Mouse (Mus musculus) thymus, adult 2 months (tissue): ENCODE measurements around the gene Ppp1cb. TPM values are rescaled to one million over a fixed set of nuclear protein-coding genes. Genes with fewer than 3 reads are reported as not detected.

Source experiments
- DNase-seq: peaks from one replicate; pipeline ENCODE4 v3.0.0; 2021
- H3K27ac ChIP-seq: fragments of 200-500 bp; 2 replicates; pipeline ENCODE4 v1.5.1; 2012; ENCODE audit warnings: low read length, control low read depth; ENCODE audit not compliant: control insufficient read depth, insufficient read depth
- H3K27me3 ChIP-seq: fragments of 200-500 bp; 2 replicates; pipeline ENCODE4 v1.6.1; 2012; ENCODE audit warnings: mild to moderate bottlenecking, low read length, moderate library complexity, mixed read lengths; ENCODE audit not compliant: control insufficient read depth, insufficient read depth
- H3K36me3 ChIP-seq: fragments of 200-500 bp; 2 replicates; pipeline ENCODE4 v1.6.1; 2012; ENCODE audit warnings: mild to moderate bottlenecking, low read length, moderate library complexity; ENCODE audit not compliant: control insufficient read depth, insufficient read depth
- H3K4me1 ChIP-seq: fragments of 200-500 bp; replicated peaks from 2 replicates; pipeline ENCODE4 v1.6.1; 2012; ENCODE audit warnings: low read length; ENCODE audit not compliant: control insufficient read depth, insufficient read depth
- H3K4me3 ChIP-seq: fragments of 200-500 bp; 2 replicates; pipeline ENCODE4 v1.5.1; 2012; ENCODE audit warnings: mild to moderate bottlenecking, low read length, control low read depth, moderate library complexity; ENCODE audit not compliant: control insufficient read depth, insufficient read depth
- CTCF ChIP-seq: fragments of 200-500 bp; IDR thresholded peaks from 2 replicates; pipeline ENCODE4 v1.5.1; 2012; ENCODE audit warnings: mild to moderate bottlenecking, control low read depth, low read length, moderate library complexity, borderline replicate concordance; ENCODE audit not compliant: control insufficient read depth, poor library complexity, insufficient read depth; ENCODE audit errors: extremely low read depth
- POLR2A ChIP-seq: fragments of 200-500 bp; IDR thresholded peaks from 2 replicates; pipeline ENCODE4 v1.6.1; 2012; ENCODE audit warnings: mild to moderate bottlenecking, low read length, control low read depth, moderate library complexity; ENCODE audit not compliant: control insufficient read depth, poor library complexity, insufficient read depth; ENCODE audit errors: extremely low read depth
- WGBS: fragments of 180-500 bp; shearing (Covaris S2); methylation state at CpG from one replicate; pipeline ENCODE4 v1.1.7; 2018; 5-methylcytosine and 5-hydroxymethylcytosine counted together
- polyA plus RNA-seq: library from polyadenylated mRNA; depleted of rRNA; stranded (reverse); fragments of >200 nt; gene quantifications from 2 replicates; pipeline ENCODE4 v1.2.3, GENCODE M21; 2012

The Ppp1cb gene
- polyA plus RNA-seq, 1 experiment, result 26.4 TPM

- Histone ChIP-seq H3K27me3 (no peaks in the 10 kb centered on the region), H3K4me3 (no peak overlapping the region), H3K27ac (no peak overlapping the region), H3K36me3 (no peaks in the 10 kb centered on the region), H3K4me1 (no peaks in the 10 kb centered on the region)
- no peak for TF ChIP-seq CTCF
- TF ChIP-seq POLR2A, result no peak
- DNase-seq, result no peak
- 95% methylated on average over 5 of the region's 5 CpGs for WGBS
Measured at GRCm38 (mm10) chr5:32414461-32414985, 44.1 kb upstream of the Ppp1cb start.

- 86% methylated on average over 6 of the region's 6 CpGs for WGBS
- Histone ChIP-seq H3K27me3 (no peaks in the 10 kb centered on the region), H3K27ac (no peak overlapping the region), H3K36me3 (no peaks in the 10 kb centered on the region), H3K4me3 (no peak overlapping the region), H3K4me1 (no peaks in the 10 kb centered on the region)
- no peak for DNase-seq
- TF ChIP-seq CTCF, result no peak
- no peak for TF ChIP-seq POLR2A
Measured at GRCm38 (mm10) chr5:32415554-32415953, 43.1 kb upstream of the Ppp1cb start.

DNA sequence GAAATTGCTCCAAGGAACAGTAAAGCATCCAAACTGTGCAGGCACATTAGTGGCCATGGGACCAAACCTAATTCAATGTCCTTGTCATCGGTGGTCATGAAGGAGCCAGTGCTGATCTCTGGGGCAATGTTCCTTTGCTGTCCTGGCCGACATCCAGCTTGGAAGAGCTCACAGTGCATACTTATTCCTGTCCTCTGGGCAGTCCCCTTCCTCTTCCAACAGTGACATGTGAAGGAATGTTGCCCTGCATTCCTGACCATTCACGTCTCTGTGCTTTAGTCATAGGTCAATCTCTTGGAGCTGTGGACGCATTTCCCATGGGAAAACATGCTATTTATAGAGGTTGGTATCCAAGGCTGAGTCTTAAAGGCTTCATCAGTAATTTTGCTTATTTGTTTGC lies 41.8 kb upstream of the Ppp1cb start:
- DNase-seq, result no peak
- no peak overlapping the region for H3K27ac ChIP-seq
- 93% methylated on average over 4 of the region's 4 CpGs for WGBS
- no peaks in the 10 kb centered on the region for H3K27me3 ChIP-seq
- no peaks in the 10 kb centered on the region for H3K4me1 ChIP-seq
- H3K4me3 ChIP-seq, result no peak overlapping the region
- TF ChIP-seq POLR2A (no peak), CTCF (no peak)
- no peaks in the 10 kb centered on the region for H3K36me3 ChIP-seq

DNA sequence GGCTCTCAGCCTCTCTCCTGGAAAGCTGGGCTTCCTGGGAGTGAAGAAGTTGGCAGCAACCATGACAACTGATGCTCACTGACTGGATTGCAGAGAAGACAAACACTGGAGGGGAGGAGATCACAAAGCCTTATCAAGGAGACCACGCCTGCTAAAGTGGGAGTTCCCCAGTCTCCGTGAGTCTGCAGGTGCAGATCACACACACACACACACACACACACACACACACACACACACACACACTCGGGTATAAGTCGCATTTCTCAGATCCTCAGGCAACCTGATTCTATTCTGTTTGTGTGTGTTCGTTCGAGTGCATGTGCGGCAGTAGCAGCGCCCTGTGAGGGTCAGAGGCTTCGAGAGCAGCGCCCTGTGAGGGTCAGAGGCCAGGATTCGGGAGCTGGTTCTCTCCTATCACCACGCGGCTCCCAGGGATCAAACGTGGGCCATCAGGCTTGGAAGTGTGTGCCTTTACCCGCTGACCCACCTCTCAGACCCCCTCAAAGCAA lies 36.5 kb upstream of the Ppp1cb start:
- DNase-seq, result no peak
- Histone ChIP-seq H3K4me1 (no peaks in the 10 kb centered on the region), H3K4me3 (no peak overlapping the region), H3K36me3 (no peaks in the 10 kb centered on the region), H3K27me3 (no peaks in the 10 kb centered on the region), H3K27ac (no peak overlapping the region)
- WGBS, result 65% methylated on average over 15 of the region's 15 CpGs
- TF ChIP-seq CTCF (no peak), POLR2A (no peak)

DNA sequence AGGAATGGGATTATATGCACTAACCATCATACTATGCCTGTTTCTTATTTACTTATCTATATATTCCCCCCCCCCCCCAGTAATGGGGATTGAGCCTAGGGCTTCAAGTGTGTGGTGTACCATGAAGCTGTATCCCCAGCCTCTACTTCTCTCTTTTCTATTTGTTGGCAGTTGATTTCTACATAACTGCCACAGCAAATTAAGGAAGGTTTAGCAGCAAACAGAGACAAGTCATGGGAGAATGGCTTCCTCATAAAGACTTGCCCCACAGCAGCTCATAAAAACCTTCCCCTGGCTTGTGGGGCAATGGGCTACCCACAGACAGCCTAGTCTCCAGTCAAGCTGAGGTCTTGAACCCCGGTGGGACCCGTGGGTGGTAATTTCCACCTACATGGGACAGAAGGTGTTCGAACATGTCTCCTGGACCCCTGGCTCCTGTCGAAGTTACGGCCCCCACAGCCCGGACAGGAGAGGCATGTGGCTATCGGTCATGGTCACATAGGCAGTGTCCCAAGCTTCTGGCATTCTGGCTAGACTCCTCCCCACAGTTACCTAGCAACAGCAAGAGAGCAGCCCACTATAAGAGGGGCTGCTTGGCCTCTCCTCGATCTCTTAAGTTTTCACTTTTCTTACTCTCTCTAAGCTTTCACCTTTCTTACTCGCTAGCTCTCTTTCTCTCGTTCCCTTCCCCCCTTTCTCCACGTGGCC lies 35.1 kb upstream of the Ppp1cb start:
- no peak for DNase-seq
- Histone ChIP-seq H3K4me1 (no peaks in the 10 kb centered on the region), H3K36me3 (no peaks in the 10 kb centered on the region), H3K4me3 (no peak overlapping the region), H3K27me3 (no peaks in the 10 kb centered on the region), H3K27ac (no peak overlapping the region)
- no peak for TF ChIP-seq CTCF
- 90% methylated on average over 11 of the region's 11 CpGs for WGBS

- 95% methylated on average over 8 of the region's 8 CpGs for WGBS
- Histone ChIP-seq H3K36me3 (no peaks in the 10 kb centered on the region), H3K4me1 (no peaks in the 10 kb centered on the region), H3K27ac (no peak overlapping the region), H3K4me3 (no peak overlapping the region), H3K27me3 (no peaks in the 10 kb centered on the region)
- TF ChIP-seq CTCF, result no peak
- no peak for TF ChIP-seq POLR2A
- no peak for DNase-seq
Measured at GRCm38 (mm10) chr5:32424464-32424863, 34.2 kb upstream of the Ppp1cb start.

DNA sequence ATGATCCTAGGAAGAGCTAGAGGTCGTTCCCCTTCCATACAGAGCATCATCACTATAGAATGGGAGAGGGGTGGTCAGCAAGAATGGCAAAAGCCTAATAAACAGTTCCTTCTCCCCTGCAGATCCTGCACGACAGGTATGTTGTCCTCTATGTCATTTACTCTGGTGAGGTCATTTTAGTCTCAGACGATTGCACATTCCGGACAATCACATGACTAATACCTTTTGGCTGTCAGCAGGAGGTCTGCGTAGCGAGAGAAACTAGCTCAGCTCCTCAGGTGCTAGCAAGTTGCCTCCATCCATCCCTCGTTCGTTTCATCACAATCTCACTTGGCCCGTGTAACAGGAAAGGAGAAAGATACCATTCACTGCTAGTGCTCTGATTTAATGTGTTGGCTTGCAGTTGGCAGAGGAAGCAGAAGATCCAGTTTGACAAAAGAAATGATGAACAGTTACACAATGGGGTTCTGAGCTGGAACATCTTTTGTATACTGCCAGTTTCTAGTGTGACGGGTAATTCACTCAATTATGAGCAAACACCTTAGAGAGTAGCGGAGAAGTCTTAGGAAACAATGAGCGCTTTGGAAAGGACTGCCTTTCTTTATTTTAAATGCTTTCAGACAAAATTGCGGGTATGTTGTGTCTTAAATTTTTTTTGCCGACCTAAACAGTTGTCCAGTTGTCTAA lies 33.0 kb upstream of the Ppp1cb start:
- Histone ChIP-seq H3K27ac (no peak overlapping the region), H3K4me1 (no peaks in the 10 kb centered on the region), H3K27me3 (no peaks in the 10 kb centered on the region), H3K4me3 (no peak overlapping the region), H3K36me3 (no peaks in the 10 kb centered on the region)
- DNase-seq, result no peak
- 89% methylated on average over 14 of the region's 14 CpGs for WGBS
- TF ChIP-seq POLR2A (no peak), CTCF (no peak)
